Mouse (Mus musculus) A20 (cell line): ENCODE measurements around the gene H2-M10.3.
"Not testable (repeated sequence)": the region's sequence is repeated elsewhere in the genome, so short reads cannot be mapped to it uniquely, and the experiment has no call there.

Experiments
- DNase-seq: peaks from one replicate; pipeline ENCODE4 v3.0.0-alpha.2; 2011; ENCODE audit warnings: low read depth, low spot score

The H2-M10.3 gene

DNA sequence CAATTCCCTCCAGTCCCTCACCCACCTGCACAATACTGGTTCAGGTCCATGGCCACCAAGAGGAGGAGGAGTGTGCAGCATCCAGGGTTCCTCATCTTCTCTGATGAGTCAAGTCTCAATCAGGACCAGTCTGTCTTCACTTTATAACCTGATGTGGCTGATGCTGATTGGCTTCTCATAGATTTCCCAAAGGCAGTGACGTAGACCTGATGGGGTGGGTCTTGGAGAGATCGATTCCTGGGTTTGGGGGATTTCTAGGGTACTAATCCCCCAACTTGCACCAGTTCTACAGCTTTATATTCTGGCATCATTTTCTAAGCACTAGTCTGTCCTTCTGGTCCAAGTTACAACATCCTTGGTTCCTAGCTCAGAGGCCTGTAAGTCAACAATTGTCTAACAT, at the start of gene H2-M10.3:
TSS of gene H2-M10.3 (minus strand) at position 101 of the 400 bp plus-strand sequence.
- not testable (repeated sequence) for DNase-seq

DNA sequence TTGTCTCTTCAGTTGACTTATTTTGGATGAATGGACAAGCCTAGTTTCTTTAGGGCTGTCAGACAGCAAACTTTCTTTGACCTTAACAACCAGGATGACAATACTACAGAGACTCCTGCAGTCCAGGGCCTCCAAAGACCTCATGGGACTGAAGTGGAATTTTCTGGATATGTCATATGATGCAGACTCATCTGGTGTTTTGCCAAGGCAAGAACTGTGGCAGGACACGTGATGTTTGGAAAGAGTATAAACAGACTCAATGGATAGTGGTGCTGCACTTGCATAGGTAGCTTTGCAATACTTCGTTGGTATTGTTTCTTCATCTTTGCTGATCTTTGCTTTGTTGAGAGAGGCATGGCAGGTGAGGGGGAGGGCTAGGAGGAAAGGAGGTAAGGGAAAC, 49.2 kb upstream of the H2-M10.3 start:
- no peak for DNase-seq

- DNase-seq = no peak
Measured at GRCm38 (mm10) chr17:36415407-36415806, 47.2 kb upstream of the H2-M10.3 start.

GRCm38 (mm10) chr17:36414361-36414760, 46.1 kb upstream of the H2-M10.3 start:
- DNase-seq = no peak

GRCm38 (mm10) chr17:36389907-36390306, 21.7 kb upstream of the H2-M10.3 start:
- no peak for DNase-seq

GRCm38 (mm10) chr17:36362404-36362803, 5.8 kb downstream of the H2-M10.3 start:
- DNase-seq = not testable (repeated sequence)

GRCm38 (mm10) chr17:36357512-36357911, 10.7 kb downstream of the H2-M10.3 start:
- DNase-seq = peak; percentile 46

- no peak for DNase-seq
Measured at GRCm38 (mm10) chr17:36355763-36356162, 12.5 kb downstream of the H2-M10.3 start.

GRCm38 (mm10) chr17:36355343-36355742, 12.9 kb downstream of the H2-M10.3 start:
- peak; percentile 66 for DNase-seq

DNA sequence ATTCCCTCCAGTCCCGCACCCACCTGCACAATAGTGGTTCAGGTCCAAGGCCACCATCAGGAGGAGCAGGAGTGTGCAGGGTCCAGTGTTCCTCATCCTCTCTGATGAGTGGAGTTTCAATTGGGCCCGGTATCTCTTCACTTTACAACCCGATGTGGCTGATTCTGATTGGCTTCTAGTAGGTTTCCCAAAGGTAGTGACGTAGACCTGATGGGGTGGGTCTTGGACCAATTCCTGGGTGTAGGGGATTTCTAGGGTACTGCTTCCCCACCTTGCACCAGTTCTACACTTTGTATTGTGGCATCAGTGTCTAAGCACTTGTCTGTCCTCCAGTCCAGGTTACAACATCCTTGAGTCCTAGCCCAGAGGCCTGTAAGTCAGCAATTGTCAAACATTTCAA, 42.2 kb downstream of the H2-M10.3 start, which contains the start of gene H2-M10.1:
TSS of gene H2-M10.1 (minus strand) at position 101 of the 400 bp plus-strand sequence.
- no peak for DNase-seq

DNA sequence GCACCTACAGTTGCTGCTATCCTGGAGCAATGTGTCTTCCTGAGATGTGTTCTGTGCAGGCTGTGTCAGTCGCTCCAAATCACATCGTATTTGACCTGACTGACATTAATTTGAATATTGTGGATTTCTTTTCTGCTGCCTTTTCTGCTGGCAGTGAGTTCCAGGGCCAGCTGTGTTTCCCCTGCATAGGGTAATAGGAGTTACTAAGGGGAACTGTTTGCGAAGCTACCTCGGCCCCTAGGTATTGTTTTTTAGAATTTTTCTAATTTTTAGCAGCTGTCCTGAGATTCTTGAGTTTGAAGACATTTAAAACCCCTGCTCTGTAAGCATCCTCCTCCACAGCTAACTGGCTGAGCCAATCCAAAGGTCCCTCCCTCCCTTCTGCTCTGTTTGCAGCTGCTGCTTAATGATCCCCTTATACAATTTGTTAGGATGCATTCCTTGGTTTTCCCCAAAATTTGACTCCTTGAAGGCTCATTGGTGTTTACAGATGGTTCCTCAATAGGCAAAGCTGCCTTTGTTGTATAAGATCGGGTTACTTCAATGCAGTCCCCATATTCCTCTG, 52.4 kb downstream of the H2-M10.3 start:
- no peak for DNase-seq

DNA sequence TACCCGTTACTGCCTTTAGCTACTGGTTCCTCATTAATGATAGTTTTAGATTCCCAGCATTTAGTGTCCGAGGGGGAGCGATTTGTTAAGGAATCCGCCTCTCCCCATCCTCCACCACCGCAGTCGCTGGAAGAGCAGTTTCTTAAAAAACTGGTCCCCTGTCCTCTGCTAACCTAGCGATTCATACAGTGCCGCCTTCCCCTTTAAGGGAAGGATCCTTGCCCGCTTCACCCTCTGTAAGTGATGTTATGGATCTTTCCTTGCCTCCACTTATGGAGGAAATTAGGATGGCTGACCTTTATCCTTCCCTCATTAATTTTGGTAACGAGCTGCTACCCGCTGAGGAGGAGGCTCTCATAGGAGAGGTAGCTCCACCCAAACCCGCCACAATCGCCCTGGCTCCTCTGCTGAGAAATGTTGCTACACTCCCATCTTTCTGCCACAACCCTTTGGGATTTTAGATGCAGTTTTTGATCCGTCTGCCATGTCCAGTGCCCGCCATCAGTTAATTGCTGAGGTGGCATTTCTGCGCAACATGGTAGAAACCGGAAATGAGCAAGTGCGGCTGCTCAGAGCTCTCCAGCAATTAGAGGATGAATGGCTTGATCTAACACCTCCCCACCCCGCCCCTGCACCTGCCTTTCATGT, 53.1 kb downstream of the H2-M10.3 start:
- DNase-seq = peak; percentile 83
